Comparison of ENCODE assay signal across 15 mouse cellular contexts in the genomic region with DNA sequence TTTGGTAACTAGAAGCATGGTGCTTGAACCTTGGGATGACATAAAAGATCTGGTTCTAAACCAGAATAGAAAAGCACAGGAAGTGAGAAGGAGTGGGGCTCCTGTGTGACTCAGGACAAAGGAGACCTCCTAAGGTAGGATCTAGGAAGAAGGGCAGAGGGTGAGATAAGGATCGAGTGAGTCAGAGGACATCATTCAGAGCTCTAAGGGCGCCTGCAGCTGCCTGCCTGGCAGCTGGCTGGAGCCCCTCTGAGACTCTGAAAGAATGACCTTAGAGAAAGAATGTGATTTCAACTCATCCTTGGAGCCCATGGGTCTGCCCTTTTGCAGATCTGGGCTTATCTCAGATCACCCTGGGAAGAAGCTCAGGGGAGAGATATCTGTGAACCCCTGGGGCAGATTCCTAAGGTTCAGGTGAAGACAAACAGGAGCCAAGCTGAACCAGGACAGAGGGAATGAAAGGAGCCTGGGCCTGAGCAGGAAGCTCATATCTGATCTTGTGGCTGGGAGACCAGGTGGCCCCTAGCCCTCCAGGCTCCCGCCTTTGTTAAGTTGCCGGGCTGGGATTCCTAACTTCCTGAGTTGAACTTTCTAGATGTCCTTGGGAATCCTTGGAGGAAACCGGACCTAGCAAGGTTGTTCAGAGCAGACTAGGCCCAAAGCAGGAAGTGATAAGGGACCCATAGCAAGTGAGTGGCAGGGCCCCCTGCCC. TPM values are rescaled to one million over a fixed set of nuclear protein-coding genes. Genes with fewer than 3 reads are reported as not detected.
DNase-seq lines count a peak whose midpoint lies in the region; ATAC-seq lines count a peak whose summit lies in the region.
"Had no signal": no experiment of that assay in that cellular context is flagged by ENCODE, and none has a peak within 500 bp of the region (broad histone marks: within the 10 kb centered on the region; RNA-seq: fewer than 3 reads in every experiment).

No protein-coding gene starts in this region.

- DNase-seq in heart, adult 11 months, result no peak
- no peak for DNase-seq in midbrain, embryonic 10.5 days (ENCODE audit: low spot score)
- peak; percentile 41 for DNase-seq in yolk sac, embryonic 10.5 days (ENCODE audit: low spot score)
- DNase-seq in left cerebral cortex, postnatal 25 days (ENCODE audit: low spot score in 2 of 2), result no peak
- DNase-seq in layer of hippocampus, postnatal 14 days (ENCODE audit: low spot score in 2 of 2), result no peak
- DNase-seq: cerebellum, adult 2 months; right cerebral cortex, postnatal 4 days had no signal

- H3K9me3 ChIP-seq in heart, embryonic 13.5 days, result no peaks in the 10 kb centered on the region
- H3K9me3 ChIP-seq in midbrain, embryonic 10.5 days (replicated peaks), result no peaks in the 10 kb centered on the region
- H3K9me3 ChIP-seq in midbrain, embryonic 13.5 days, result no peaks in the 10 kb centered on the region
- no peaks in the 10 kb centered on the region for H3K9me3 ChIP-seq in intestine, embryonic 16.5 days (ENCODE audit: control insufficient read depth, low read length)
- H3K9me3 ChIP-seq: forebrain, embryonic 12.5 days; hindbrain, embryonic 13.5 days had no signal

- peak overlapping the region; percentile 63 for H3K27ac ChIP-seq in heart, embryonic 13.5 days (replicated peaks)
- H3K27ac ChIP-seq in midbrain, embryonic 10.5 days (replicated peaks), result peak overlapping the region; percentile 28; the same call in 1 of the 2 replicates
- no peak overlapping the region for H3K27ac ChIP-seq in midbrain, embryonic 13.5 days
- H3K27ac ChIP-seq in intestine, embryonic 16.5 days (ENCODE audit: low read length), result no peak overlapping the region
- H3K27ac ChIP-seq: forebrain, embryonic 12.5 days; hindbrain, embryonic 13.5 days; kidney, postnatal 0 days had no signal

- peaks cover 22% of the 10 kb centered on the region for H3K4me1 ChIP-seq in heart, embryonic 13.5 days
- 0 out of 2 replicates have a peak, but pooled peaks cover 8% of the 10 kb centered on the region for H3K4me1 ChIP-seq in midbrain, embryonic 10.5 days
- H3K4me1 ChIP-seq in midbrain, embryonic 13.5 days (replicated peaks), result no peaks in the 10 kb centered on the region
- H3K4me1 ChIP-seq in intestine, embryonic 16.5 days (ENCODE audit: control insufficient read depth, insufficient read depth, low read length), result no peaks in the 10 kb centered on the region
- H3K4me1 ChIP-seq: forebrain, embryonic 12.5 days; hindbrain, embryonic 13.5 days had no signal

- WGBS in heart, embryonic 13.5 days, result 30% methylated on average over 5 of the region's 5 CpGs
- 61% methylated on average over 5 of the region's 5 CpGs for WGBS in midbrain, embryonic 10.5 days
- 79% methylated on average over 5 of the region's 5 CpGs for WGBS in midbrain, embryonic 13.5 days
- WGBS in intestine, embryonic 16.5 days, result 64% methylated on average over 5 of the region's 5 CpGs

- H3K4me2 ChIP-seq in heart, embryonic 13.5 days, result no peak overlapping the region
- no peak overlapping the region for H3K4me2 ChIP-seq in midbrain, embryonic 13.5 days (replicated peaks)
- no peak overlapping the region for H3K4me2 ChIP-seq in intestine, embryonic 16.5 days (ENCODE audit: low read depth, low read length)
- H3K4me2 ChIP-seq: forebrain, embryonic 12.5 days; hindbrain, embryonic 13.5 days; liver, embryonic 11.5 days had no signal

- no peak for ATAC-seq in heart, embryonic 13.5 days (ENCODE audit: extremely low read depth, insufficient number of reproducible peaks, low FRiP score, low TSS enrichment)
- ATAC-seq in midbrain, embryonic 13.5 days, result no peak
- ATAC-seq in intestine, embryonic 16.5 days, result peak; percentile 35; the same call in 1 of the 2 replicates
- ATAC-seq: lung, postnatal 0 days had no signal

- H3K36me3 ChIP-seq in heart, embryonic 13.5 days, result peaks cover 6% of the 10 kb centered on the region; the same call in 1 of the 2 replicates
- H3K36me3 ChIP-seq in midbrain, embryonic 10.5 days, result no peaks in the 10 kb centered on the region
- no peaks in the 10 kb centered on the region for H3K36me3 ChIP-seq in midbrain, embryonic 13.5 days
- H3K36me3 ChIP-seq in intestine, embryonic 16.5 days (ENCODE audit: control insufficient read depth, insufficient read depth, low read length), result peaks cover 3% of the 10 kb centered on the region; the same call in 1 of the 2 replicates
- H3K36me3 ChIP-seq: forebrain, embryonic 12.5 days; hindbrain, embryonic 13.5 days had no signal

- H3K9ac ChIP-seq in heart, embryonic 13.5 days, result no peak overlapping the region
- H3K9ac ChIP-seq in midbrain, embryonic 13.5 days (replicated peaks), result no peak overlapping the region
- H3K9ac ChIP-seq in intestine, embryonic 16.5 days (ENCODE audit: low read depth, low read length), result 0 out of 2 replicates have a peak overlapping the region, but pooled peaks have one; percentile 4
- H3K9ac ChIP-seq: forebrain, embryonic 12.5 days; hindbrain, embryonic 13.5 days had no signal

- no peak overlapping the region for H3K4me3 ChIP-seq in heart, embryonic 13.5 days
- H3K4me3 ChIP-seq in midbrain, embryonic 10.5 days, result no peak overlapping the region
- H3K4me3 ChIP-seq in midbrain, embryonic 13.5 days (replicated peaks), result no peak overlapping the region
- H3K4me3 ChIP-seq in intestine, embryonic 16.5 days (ENCODE audit: low read length), result no peak overlapping the region
- H3K4me3 ChIP-seq: forebrain, embryonic 12.5 days; hindbrain, embryonic 13.5 days had no signal

- intact Hi-C loops in left cerebral cortex, postnatal 25 days (cut with DNase I), result loop anchor here (5.0 kb wide), 2 partner anchors 167 to 182 kb away; no protein-coding TSS in a partner anchor

- H3K27me3 ChIP-seq in heart, embryonic 13.5 days (replicated peaks), result no peaks in the 10 kb centered on the region
- H3K27me3 ChIP-seq in midbrain, embryonic 10.5 days (ENCODE audit: low read depth, poor library complexity, severe bottlenecking), result no peaks in the 10 kb centered on the region
- H3K27me3 ChIP-seq in midbrain, embryonic 13.5 days, result no peaks in the 10 kb centered on the region; the same call in 1 of the 2 replicates
- H3K27me3 ChIP-seq in intestine, embryonic 16.5 days (replicated peaks; ENCODE audit: control insufficient read depth, insufficient read depth, low read length), result no peaks in the 10 kb centered on the region
- H3K27me3 ChIP-seq: forebrain, embryonic 12.5 days; hindbrain, embryonic 13.5 days had no signal

RNA-seq across cellular contexts. Expression of a gene that starts 0.5 kb away (rescaled TPM):
- 4.0 and 5.4 TPM in 2 replicates for polyA plus RNA-seq in heart, embryonic 13.5 days (2015; fragmentation: Nextera tagmentation; extraction: Ambion mirVana)
- 1.9 TPM in 2 replicates for polyA plus RNA-seq in midbrain, embryonic 10.5 days (2016; fragmentation: Nextera tagmentation; extraction: Ambion mirVana)
- polyA plus RNA-seq in midbrain, embryonic 13.5 days (2015; fragmentation: Nextera tagmentation; extraction: Ambion mirVana), result 0.68 and 1.0 TPM in 2 replicates
- polyA plus RNA-seq in intestine, embryonic 16.5 days (2015; fragmentation: Nextera tagmentation; extraction: Ambion mirVana), result 2.1 and 3.2 TPM in 2 replicates
- not detected for total RNA-seq in left cerebral cortex, postnatal 25 days (2021)
- under 1 TPM; 0.92 to 0.95 TPM for total RNA-seq in layer of hippocampus, postnatal 14 days (2021)

RNA-seq across cellular contexts. Expression of a gene that starts 33.3 kb away (rescaled TPM):
- polyA plus RNA-seq in heart, embryonic 13.5 days (2015; fragmentation: Nextera tagmentation; extraction: Ambion mirVana), result 15.6 and 17.7 TPM in 2 replicates
- polyA plus RNA-seq in midbrain, embryonic 10.5 days (2016; fragmentation: Nextera tagmentation; extraction: Ambion mirVana), result 15.8 and 20.3 TPM in 2 replicates
- 12.8 and 13.7 TPM in 2 replicates for polyA plus RNA-seq in midbrain, embryonic 13.5 days (2015; fragmentation: Nextera tagmentation; extraction: Ambion mirVana)
- 50.3 and 58.1 TPM in 2 replicates for polyA plus RNA-seq in intestine, embryonic 16.5 days (2015; fragmentation: Nextera tagmentation; extraction: Ambion mirVana)
- total RNA-seq in left cerebral cortex, postnatal 25 days (2021), result 1 to 10 TPM; 3.3 to 6.9 TPM
- 1 to 10 TPM; 4.2 to 5.1 TPM for total RNA-seq in layer of hippocampus, postnatal 14 days (2021)

RNA-seq across cellular contexts. Expression of a gene that starts 38.6 kb away (rescaled TPM):
- polyA plus RNA-seq in heart, embryonic 13.5 days (2015; fragmentation: Nextera tagmentation; extraction: Ambion mirVana), result 51.0 and 54.6 TPM in 2 replicates
- 14.2 and 15.0 TPM in 2 replicates for polyA plus RNA-seq in midbrain, embryonic 10.5 days (2016; fragmentation: Nextera tagmentation; extraction: Ambion mirVana)
- 6.5 and 6.9 TPM in 2 replicates for polyA plus RNA-seq in midbrain, embryonic 13.5 days (2015; fragmentation: Nextera tagmentation; extraction: Ambion mirVana)
- 125 and 134 TPM in 2 replicates for polyA plus RNA-seq in intestine, embryonic 16.5 days (2015; fragmentation: Nextera tagmentation; extraction: Ambion mirVana)
- total RNA-seq in left cerebral cortex, postnatal 25 days (2021), result 1 to 10 TPM; 5.2 to 5.4 TPM
- total RNA-seq in layer of hippocampus, postnatal 14 days (2021), result 1 to 10 TPM; 4.2 to 4.7 TPM

RNA-seq across cellular contexts. Expression of a gene that starts 57.6 kb away (rescaled TPM):
- 34.8 and 41.9 TPM in 2 replicates for polyA plus RNA-seq in heart, embryonic 13.5 days (2015; fragmentation: Nextera tagmentation; extraction: Ambion mirVana)
- polyA plus RNA-seq in midbrain, embryonic 10.5 days (2016; fragmentation: Nextera tagmentation; extraction: Ambion mirVana), result 0.52 and 1.5 TPM in 2 replicates
- 0.59 and 0.75 TPM in 2 replicates for polyA plus RNA-seq in midbrain, embryonic 13.5 days (2015; fragmentation: Nextera tagmentation; extraction: Ambion mirVana)
- 4.3 and 4.7 TPM in 2 replicates for polyA plus RNA-seq in intestine, embryonic 16.5 days (2015; fragmentation: Nextera tagmentation; extraction: Ambion mirVana)
- total RNA-seq in left cerebral cortex, postnatal 25 days (2021), result not detected
- under 1 TPM in 1 of 2 experiments, not detected in 1; 0.37 TPM for total RNA-seq in layer of hippocampus, postnatal 14 days (2021)

Comparison
In these comparisons a context has a peak if more than half of its experiments do, and no peak if none do; other contexts are left out.
1. H3K27ac ChIP-seq: peak in heart, embryonic 13.5 days (single experiment) and midbrain, embryonic 10.5 days (single experiment); none in midbrain, embryonic 13.5 days (single experiment) and intestine, embryonic 16.5 days (single experiment).